Mouse (Mus musculus): ENCODE results near the gene Rtn2.

Rtn2 gene

DNA sequence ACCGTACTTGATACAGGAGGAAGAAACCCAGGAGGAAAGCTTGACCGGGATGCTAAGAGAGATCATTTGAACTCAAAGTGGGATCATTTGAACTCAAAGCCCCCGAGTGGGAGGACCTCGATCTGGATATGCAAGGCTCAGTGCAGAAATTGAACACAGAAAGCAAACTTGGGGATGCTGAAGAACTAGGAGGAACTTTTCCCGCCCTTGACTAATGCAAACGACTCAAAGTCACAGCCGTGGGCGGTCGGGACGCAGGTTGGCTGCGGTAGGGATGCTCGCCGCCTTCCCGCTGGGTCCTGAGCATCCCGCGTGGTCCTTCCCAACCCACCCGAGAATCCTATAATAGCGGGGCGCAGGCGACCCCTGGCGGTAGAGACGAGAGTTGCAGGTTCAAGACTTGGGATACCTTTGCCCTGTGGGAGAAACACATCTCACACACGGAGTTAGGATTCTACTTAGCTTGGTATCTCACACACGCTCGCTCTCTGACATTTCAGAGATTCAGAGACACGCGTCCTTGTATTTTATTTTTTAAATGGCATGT, 60.1 kb downstream of the Rtn2 start:
- DNase-seq (ENCODE audit: low spot score in 2 of 2) = peak; percentile 80 to 89

DNA sequence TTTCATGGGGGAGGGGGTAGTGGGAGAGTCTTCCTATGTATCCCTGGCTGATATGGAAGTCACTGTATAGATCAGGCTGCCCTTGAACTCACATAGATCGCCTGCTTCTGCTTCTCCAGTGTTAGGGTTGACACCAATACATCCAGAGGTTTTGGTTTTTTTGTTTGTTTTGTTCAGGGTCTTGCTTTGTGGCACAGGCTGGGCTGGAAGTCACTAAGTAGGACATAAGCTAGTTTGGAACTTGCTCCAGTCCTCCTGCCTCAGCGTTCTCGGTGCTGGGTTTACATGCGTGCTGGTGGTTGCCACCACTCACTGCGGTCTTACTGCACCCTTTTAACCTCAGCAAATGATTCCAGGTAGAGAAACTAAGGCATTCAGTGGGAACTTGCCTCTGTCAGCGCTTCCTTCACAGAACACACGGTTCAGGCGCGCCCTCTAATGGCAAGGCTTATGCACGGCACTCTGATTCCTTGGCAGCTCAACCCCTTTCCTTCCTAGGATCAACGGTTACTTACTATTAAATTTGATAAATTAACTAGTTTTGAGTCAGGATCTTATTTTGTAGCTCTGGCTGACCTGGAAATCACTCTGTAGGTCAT, 60.9 kb downstream of the Rtn2 start:
- peak in 1 of 2 experiments; percentile 60 for DNase-seq (ENCODE audit: low spot score in 2 of 2)

DNA sequence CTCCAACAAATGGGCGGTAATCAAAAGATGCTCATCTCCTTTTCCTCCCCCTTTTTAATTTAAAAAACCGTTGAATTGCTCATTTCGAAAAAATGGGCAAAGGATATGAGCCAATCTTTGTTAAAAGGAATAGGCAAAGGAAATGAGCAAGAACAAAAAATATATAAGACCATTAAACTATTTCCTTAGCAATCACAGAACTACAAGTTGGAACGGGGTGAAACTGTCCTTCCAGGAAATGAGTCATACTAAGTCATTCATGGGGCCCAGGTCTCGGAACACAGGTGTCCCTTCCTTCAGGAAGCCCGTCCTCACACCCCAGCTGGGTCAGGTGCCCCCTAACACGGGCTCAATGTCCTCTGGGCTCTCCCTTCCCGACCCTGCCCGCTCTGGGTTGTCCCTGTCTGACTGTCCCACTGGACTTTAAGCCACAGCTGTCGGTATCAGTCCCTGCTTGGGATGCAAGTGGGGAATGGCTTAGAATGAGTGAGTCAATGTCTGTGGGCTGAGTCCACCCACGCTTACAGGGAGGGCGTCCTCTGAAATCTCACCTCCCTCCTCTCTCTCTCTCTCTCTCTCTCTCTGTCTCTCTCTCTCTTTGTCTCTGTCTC, 61.9 kb downstream of the Rtn2 start, which contains the start of gene Ercc1:
Gene Ercc1 (plus strand): TSS at position 542 of the 611 bp plus-strand sequence.
- DNase-seq (ENCODE audit: low spot score in 2 of 2) = no peak

DNA sequence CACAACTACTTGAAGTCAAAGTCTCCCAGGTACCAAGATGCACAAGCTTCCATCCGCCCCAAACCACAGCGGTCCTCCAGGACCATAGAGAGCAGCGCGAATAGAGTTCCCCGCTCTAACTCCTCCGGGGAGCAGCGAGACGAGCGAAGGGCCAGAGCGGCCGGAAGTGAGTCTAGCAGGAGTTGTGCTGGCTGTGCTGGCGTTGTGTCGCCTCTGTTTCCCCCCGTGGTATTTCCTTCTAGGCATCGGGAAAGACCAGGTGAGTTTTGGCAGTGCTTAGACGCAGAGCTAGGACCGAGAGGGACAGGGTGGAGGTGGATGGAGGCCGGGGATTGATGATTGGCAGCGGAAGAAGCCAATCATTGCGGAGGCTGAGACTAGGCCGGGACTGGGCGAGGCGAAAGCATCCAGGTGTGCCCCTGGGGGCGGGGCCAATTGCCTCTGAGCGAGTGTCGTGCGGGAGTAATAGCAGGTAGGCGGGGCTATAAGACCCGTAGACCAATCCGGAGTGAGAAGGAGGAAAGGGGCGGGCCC, 62.6 kb downstream of the Rtn2 start:
- peak; percentile 92 to 93 for DNase-seq (ENCODE audit: low spot score in 2 of 2)
